Mouse (Mus musculus) spleen, postnatal 0 days (tissue): ENCODE measurements around the gene Ifi202b. TPM values are rescaled to one million over a fixed set of nuclear protein-coding genes. Genes with fewer than 3 reads are reported as not detected.

Experiments used
- polyA plus RNA-seq: library from polyadenylated mRNA; unstranded; fragments of >200 nt; fragmentation: Nextera tagmentation; extraction: Ambion mirVana; gene quantifications from 2 replicates; pipeline ENCODE4 v1.2.1, GENCODE M21; 2015

The Ifi202b gene
- not detected in 2 replicates for polyA plus RNA-seq

GRCm38 (mm10) chr1:173982694-173983305 is at the start of gene Ifi202b:
TSS of gene Ifi202b (minus strand) at chr1:173982744.

GRCm38 (mm10) chr1:174031698-174032097 is 49.2 kb upstream of the Ifi202b start, which contains the start of gene Ifi205:
TSS of gene Ifi205 (minus strand) at chr1:174031810.

GRCm38 (mm10) chr1:173941924-173942779 is 40.4 kb downstream of the Ifi202b start, which contains the start of the genes Mndal and Ifi203:
TSS of gene Mndal (minus strand) at chr1:173942491.
TSS of gene Ifi203 (minus strand) at chr1:173942672.

Other genes with a start within 250 kb of the Ifi202b start
- gene Ifi207, start 241.0 kb downstream of the Ifi202b start, polyA plus RNA-seq, result 2.1 and 3.0 TPM in 2 replicates
- gene Ifi204, start 215.8 kb downstream of the Ifi202b start, polyA plus RNA-seq, result 6.8 and 10.2 TPM in 2 replicates
- 3.1 and 5.0 TPM in 2 replicates for gene Ifi211, start 69.7 kb downstream of the Ifi202b start, polyA plus RNA-seq
- gene Mndal, start 40.3 kb downstream of the Ifi202b start, polyA plus RNA-seq, result 14.2 and 25.4 TPM in 2 replicates
- 9.3 and 17.2 TPM in 2 replicates for gene Ifi203, start 40.1 kb downstream of the Ifi202b start, polyA plus RNA-seq
- 2.0 and 5.2 TPM in 2 replicates for gene Ifi205, start 49.1 kb upstream of the Ifi202b start, polyA plus RNA-seq
- gene Olfr433, start 58.0 kb upstream of the Ifi202b start, polyA plus RNA-seq, result 0.24 and 0.26 TPM in 2 replicates
- gene Olfr432, start 66.5 kb upstream of the Ifi202b start, polyA plus RNA-seq, result not detected in 2 replicates
- not detected in 2 replicates for gene Olfr430, start 83.9 kb upstream of the Ifi202b start, polyA plus RNA-seq
- not detected in 2 replicates for gene Olfr429, start 101.6 kb upstream of the Ifi202b start, polyA plus RNA-seq
- gene Olfr427, start 114.1 kb upstream of the Ifi202b start, polyA plus RNA-seq, result not detected in 2 replicates
- not detected in 2 replicates for gene Olfr231, start 138.4 kb upstream of the Ifi202b start, polyA plus RNA-seq
- 0.08 TPM in 1 of 2 replicates, not detected in the other for gene Olfr424, start 148.8 kb upstream of the Ifi202b start, polyA plus RNA-seq
- gene Olfr420, start 172.9 kb upstream of the Ifi202b start, polyA plus RNA-seq, result 0.24 and 0.75 TPM in 2 replicates
- 20.5 and 22.8 TPM in 2 replicates for gene Spta1, start 190.0 kb upstream of the Ifi202b start, polyA plus RNA-seq